Mouse (Mus musculus): ENCODE measurements around the gene Pigz. TPM values are rescaled to one million over a fixed set of nuclear protein-coding genes. Genes with fewer than 3 reads are reported as not detected.

Pigz gene
- total and polyA plus RNA-seq, 3 experiments: 1.4 to 7.1 (median 2.8) TPM

GRCm38 (mm10) chr16:31926547-31927182 is 7.0 kb upstream of the Pigz start (continued):
- no peak for TF ChIP-seq UBTF (IDR thresholded peaks at IDR 0.05; ENCODE audit: low read depth, low read length)
- TF ChIP-seq IRF4 (IDR thresholded peaks at IDR 0.05; ENCODE audit: low read depth, low read length): peak; percentile 81
- TF ChIP-seq NRF1 (IDR thresholded peaks at IDR 0.05; ENCODE audit: low read depth, low read length): no peak
- TF ChIP-seq MYC (IDR thresholded peaks at IDR 0.05; ENCODE audit: low read depth, low read length): no peak
- TF ChIP-seq CTCF (conservative IDR thresholded peaks at IDR 0.05 in 1 of 2, IDR thresholded peaks at IDR 0.05 in 1 of 2; ENCODE audit: low read depth in 2 of 2, low read length in 2 of 2): no peak
- TF ChIP-seq CHD2 (IDR thresholded peaks at IDR 0.05; ENCODE audit: low read length): peak; percentile 86
- no peak for TF ChIP-seq CHD1 (IDR thresholded peaks at IDR 0.05; ENCODE audit: low read depth, low read length)
- TF ChIP-seq GABPA (IDR thresholded peaks at IDR 0.05; ENCODE audit: insufficient replicate concordance, low read depth, low read length): no peak
- TF ChIP-seq ZNF384 (IDR thresholded peaks at IDR 0.05; ENCODE audit: low read depth, low read length): peak; percentile 92

GRCm38 (mm10) chr16:31927412-31927811 is 6.2 kb upstream of the Pigz start:
- H3K4me2 ChIP-seq (ENCODE audit: insufficient read depth, low read depth, poor library complexity, severe bottlenecking): peak overlapping the region; percentile 46
- dilution Hi-C loops (cut with MboI; ENCODE audit: extremely low pct_ligation_motif_present, extremely low pct_unique_long_range_greater_than_20kb, low sequenced_read_pairs): no loop called here
- no peak for DNase-seq (ENCODE audit: extremely low read depth)
- H3K9ac ChIP-seq (ENCODE audit: insufficient read depth, low read depth): peak overlapping the region; percentile 28
- peaks cover 9 to 42% of the 10 kb centered on the region in 2 experiments for H3K36me3 ChIP-seq (replicated peaks in 1 of 2; ENCODE audit: control insufficient read depth in 1 of 2, insufficient read depth in 1 of 2, low read length in 1 of 2)
- H3K27ac ChIP-seq (ENCODE audit: insufficient read depth, low read depth): peak overlapping the region; percentile 17; the same call in 1 of the 2 replicates
- no peaks in the 10 kb centered on the region for H3K27me3 ChIP-seq (replicated peaks)
- peak overlapping the region; percentile 45 to 68 (median 66) for H3K4me3 ChIP-seq (replicated peaks in 1 of 3; ENCODE audit: low read depth in 2 of 3, low read length in 2 of 3, poor library complexity in 1 of 3)
- H3K79me2 ChIP-seq (replicated peaks; ENCODE audit: control insufficient read depth, extremely low read depth, insufficient read depth, poor library complexity, severe bottlenecking): peaks cover 4% of the 10 kb centered on the region
- peaks cover 39% of the 10 kb centered on the region for H3K9me3 ChIP-seq (replicated peaks; ENCODE audit: low read length)
- in situ Hi-C loops (cut with MboI; ENCODE audit: low pct_ligation_motif_present, low pct_unique_long_range_greater_than_20kb, low sequenced_read_pairs): loop anchor here (5.0 kb wide), 1 partner anchor 175 kb away; no protein-coding TSS in a partner anchor
- peaks cover 12 to 41% of the 10 kb centered on the region in 2 experiments for H3K4me1 ChIP-seq (ENCODE audit: control insufficient read depth in 1 of 2, insufficient read depth in 2 of 2)
- no peak for TF ChIP-seq TCF12 (IDR thresholded peaks at IDR 0.05; ENCODE audit: low read depth, low read length)
- TF ChIP-seq SIN3A (IDR thresholded peaks at IDR 0.05; ENCODE audit: low read length): peak; percentile 67; the same call in 1 of the 2 replicates
- peak; percentile 24; the same call in 1 of the 2 replicates for TF ChIP-seq POLR2AphosphoS2 (IDR thresholded peaks at IDR 0.05; ENCODE audit: low read depth, low read length)
- no peak for TF ChIP-seq ZNF384 (IDR thresholded peaks at IDR 0.05; ENCODE audit: low read depth, low read length)
- no peak for TF ChIP-seq BHLHE40 (IDR thresholded peaks at IDR 0.05; ENCODE audit: low read depth, low read length)
- TF ChIP-seq EP300 (IDR thresholded peaks at IDR 0.05; ENCODE audit: low read length): peak; percentile 7; the same call in 1 of the 2 replicates
- peak; percentile 92 for TF ChIP-seq CHD1 (IDR thresholded peaks at IDR 0.05; ENCODE audit: low read depth, low read length)
- no peak for TF ChIP-seq ZMIZ1 (IDR thresholded peaks at IDR 0.05; ENCODE audit: low read depth, low read length)
- TF ChIP-seq NRF1 (IDR thresholded peaks at IDR 0.05; ENCODE audit: low read depth, low read length): no peak
- no peak for TF ChIP-seq JUND (conservative IDR thresholded peaks at IDR 0.05; ENCODE audit: low read depth, low read length)

- TF ChIP-seq GABPA (IDR thresholded peaks at IDR 0.05; ENCODE audit: insufficient replicate concordance, low read depth, low read length): no peak
- no peak for TF ChIP-seq POLR2AphosphoS2 (IDR thresholded peaks at IDR 0.05; ENCODE audit: low read depth, low read length)
- no peak for TF ChIP-seq MAX (IDR thresholded peaks at IDR 0.05; ENCODE audit: low read length)
- TF ChIP-seq ETS1 (conservative IDR thresholded peaks at IDR 0.05; ENCODE audit: low read depth, low read length): no peak
- TF ChIP-seq HCFC1 (IDR thresholded peaks at IDR 0.05; ENCODE audit: low read depth, low read length): no peak
- TF ChIP-seq RCOR1 (conservative IDR thresholded peaks at IDR 0.05; ENCODE audit: low read depth, low read length): no peak
- TF ChIP-seq IRF4 (IDR thresholded peaks at IDR 0.05; ENCODE audit: low read depth, low read length): no peak
- no peak for TF ChIP-seq MAFK (IDR thresholded peaks at IDR 0.05; ENCODE audit: insufficient replicate concordance, low read length)
- no peak for TF ChIP-seq MXI1 (IDR thresholded peaks at IDR 0.05; ENCODE audit: low read depth, low read length)
- TF ChIP-seq ZMIZ1 (IDR thresholded peaks at IDR 0.05; ENCODE audit: low read depth, low read length): no peak
- TF ChIP-seq MAZ (IDR thresholded peaks at IDR 0.05; ENCODE audit: low read depth, low read length): no peak
- no peak for TF ChIP-seq MYC (IDR thresholded peaks at IDR 0.05; ENCODE audit: low read depth, low read length)
- no peak for TF ChIP-seq SMC3 (IDR thresholded peaks at IDR 0.05; ENCODE audit: low read depth, low read length)
- TF ChIP-seq CHD2 (IDR thresholded peaks at IDR 0.05; ENCODE audit: low read length): no peak
- peaks cover 74% of the 10 kb centered on the region for H3K9me3 ChIP-seq (replicated peaks; ENCODE audit: low read length)
- dilution Hi-C loops (cut with MboI; ENCODE audit: extremely low pct_ligation_motif_present, extremely low pct_unique_long_range_greater_than_20kb, low sequenced_read_pairs) (no loop called here), in situ Hi-C loops (cut with MboI; ENCODE audit: low pct_ligation_motif_present, low pct_unique_long_range_greater_than_20kb, low sequenced_read_pairs) (no loop called here)
- no peak overlapping the region for H3K9ac ChIP-seq (ENCODE audit: insufficient read depth, low read depth)
- peaks cover 4% of the 10 kb centered on the region for H3K79me2 ChIP-seq (replicated peaks; ENCODE audit: control insufficient read depth, extremely low read depth, insufficient read depth, poor library complexity, severe bottlenecking)
- DNase-seq (ENCODE audit: extremely low read depth): no peak
- H3K4me3 ChIP-seq (replicated peaks in 1 of 3; ENCODE audit: low read depth in 2 of 3, low read length in 2 of 3, poor library complexity in 1 of 3): peak overlapping the region in 1 of 3 experiments; percentile 16
- H3K4me1 ChIP-seq (ENCODE audit: control insufficient read depth in 1 of 2, insufficient read depth in 2 of 2): peaks cover 5 to 25% of the 10 kb centered on the region in 2 experiments
- H3K4me2 ChIP-seq (ENCODE audit: insufficient read depth, low read depth, poor library complexity, severe bottlenecking): no peak overlapping the region
- H3K36me3 ChIP-seq (replicated peaks in 1 of 2; ENCODE audit: control insufficient read depth in 1 of 2, insufficient read depth in 1 of 2, low read length in 1 of 2): peaks cover 9 to 74% of the 10 kb centered on the region in 2 experiments
- no peaks in the 10 kb centered on the region for H3K27me3 ChIP-seq (replicated peaks)
- no peak overlapping the region for H3K27ac ChIP-seq (ENCODE audit: insufficient read depth, low read depth)
Measured at GRCm38 (mm10) chr16:31931330-31931729, 2.3 kb upstream of the Pigz start.
